8 mouse cellular contexts compared by ENCODE assay signal in genomic region chr5:123141555-123142160, GRCm38 (mm10). TPM values are rescaled to one million over a fixed set of nuclear protein-coding genes. Genes with fewer than 3 reads are reported as not detected.
DNase-seq lines count a peak whose midpoint lies in the region; ATAC-seq and TF ChIP-seq lines count a peak whose summit lies in the region.

No protein-coding gene starts in this region.

- peak overlapping the region; percentile 96 for H3K4me2 ChIP-seq in hindbrain, embryonic 16.5 days (ENCODE audit: low read length)
- H3K4me2 ChIP-seq in neural tube, embryonic 15.5 days, result peak overlapping the region; percentile 98

- H3K27me3 ChIP-seq in hindbrain, embryonic 16.5 days (replicated peaks; ENCODE audit: control insufficient read depth, insufficient read depth, low read length), result no peaks in the 10 kb centered on the region
- H3K27me3 ChIP-seq in neural tube, embryonic 15.5 days (replicated peaks), result no peaks in the 10 kb centered on the region

- peaks cover 4% of the 10 kb centered on the region for H3K36me3 ChIP-seq in hindbrain, embryonic 16.5 days (ENCODE audit: control insufficient read depth, insufficient read depth, low read length)
- H3K36me3 ChIP-seq in neural tube, embryonic 15.5 days, result peaks cover 5% of the 10 kb centered on the region

- under 1% methylated on average over 36 of the region's 38 CpGs for WGBS in hindbrain, embryonic 16.5 days
- WGBS in lung, adult 2 months, result under 1% methylated on average over 37 of the region's 38 CpGs
- 1% methylated on average over 35 of the region's 38 CpGs for WGBS in neural tube, embryonic 15.5 days

- ATAC-seq in erythroid progenitor cell, adult 5-6 weeks (replicated peaks; ENCODE audit: low FRiP score, poor library complexity, severe bottlenecking), result 0 out of 2 replicates have a peak, but pooled peaks have one; percentile 4
- ATAC-seq in hindbrain, embryonic 16.5 days, result peak; percentile 21
- peak; percentile 51 for ATAC-seq in neural tube, embryonic 15.5 days (ENCODE audit: low FRiP score)

- peak; percentile 11; the same call in 1 of the 2 replicates for TF ChIP-seq POLR2A in lung, adult 2 months (IDR thresholded peaks at IDR 0.05; ENCODE audit: borderline replicate concordance, extremely low read depth, low read depth, low read length)

- H3K4me1 ChIP-seq in hindbrain, embryonic 16.5 days (ENCODE audit: control insufficient read depth, insufficient read depth, low read depth, low read length), result peaks cover 35% of the 10 kb centered on the region
- peaks cover 12% of the 10 kb centered on the region for H3K4me1 ChIP-seq in lung, adult 2 months (ENCODE audit: control insufficient read depth, insufficient read depth, low read length)
- H3K4me1 ChIP-seq in neural tube, embryonic 15.5 days, result peaks cover 45% of the 10 kb centered on the region

- peak overlapping the region; percentile 100 for H3K9ac ChIP-seq in hindbrain, embryonic 16.5 days (ENCODE audit: low read depth, low read length)
- H3K9ac ChIP-seq in neural tube, embryonic 15.5 days (replicated peaks), result peak overlapping the region; percentile 100

- H3K9me3 ChIP-seq in hindbrain, embryonic 16.5 days (ENCODE audit: control insufficient read depth, low read length), result no peaks in the 10 kb centered on the region
- no peaks in the 10 kb centered on the region for H3K9me3 ChIP-seq in neural tube, embryonic 15.5 days (replicated peaks)

- peak overlapping the region; percentile 91 for H3K4me3 ChIP-seq in hindbrain, embryonic 16.5 days (ENCODE audit: low read length)
- peak overlapping the region; percentile 66 for H3K4me3 ChIP-seq in lung, adult 2 months (replicated peaks; ENCODE audit: extremely low read depth, low read depth, low read length)
- H3K4me3 ChIP-seq in neural tube, embryonic 15.5 days (replicated peaks), result peak overlapping the region; percentile 85

- no peak for TF ChIP-seq CTCF in lung, adult 2 months (IDR thresholded peaks at IDR 0.05; ENCODE audit: insufficient read depth, low read length)

- DNase-seq in ovary, postnatal 10 days (ENCODE audit: low spot score), result peak; percentile 44
- DNase-seq in ovary, adult 18-20 months (ENCODE audit: low spot score), result no peak
- peak; percentile 68 to 77 for DNase-seq in adrenal gland, postnatal 36 days
- DNase-seq in lung, adult 2 months, result peak; percentile 78
- DNase-seq in T-cell, adult 2 months (ENCODE audit: low spot score), result no peak

- peak overlapping the region; percentile 99 for H3K27ac ChIP-seq in hindbrain, embryonic 16.5 days (ENCODE audit: low read depth, low read length)
- peak overlapping the region; percentile 99 for H3K27ac ChIP-seq in neural tube, embryonic 15.5 days (replicated peaks)

RNA-seq across cellular contexts. Expression of gene Setd1b, which starts 0.3 kb away (rescaled TPM):
- total RNA-seq in adrenal gland, postnatal 36 days (2021), result 10 to 100 TPM; 24.9 to 26.0 TPM
- total RNA-seq in erythroid progenitor cell, adult 5-6 weeks (2015; ENCODE audit: low replicate concordance), result 29.8 and 41.8 TPM in 2 replicates
- total RNA-seq in erythroid progenitor cell, adult 5-6 weeks (2017; ENCODE audit: low replicate concordance), result 20.2 and 23.0 TPM in 2 replicates
- 9.5 and 9.8 TPM in 2 replicates for polyA plus RNA-seq in hindbrain, embryonic 16.5 days (2015; fragmentation: Nextera tagmentation; extraction: Ambion mirVana)
- polyA plus RNA-seq in lung, adult 2 months (2012; rRNA removed), result 12.9 and 15.2 TPM in 2 replicates
- 10.5 and 11.2 TPM in 2 replicates for polyA plus RNA-seq in neural tube, embryonic 15.5 days (2015; fragmentation: Nextera tagmentation; extraction: Ambion mirVana)

RNA-seq across cellular contexts. Expression of gene Rhof, which starts 9.2 kb away (rescaled TPM):
- 1 to 10 TPM; 1.2 to 1.4 TPM for total RNA-seq in adrenal gland, postnatal 36 days (2021)
- 1.7 and 3.2 TPM in 2 replicates for total RNA-seq in erythroid progenitor cell, adult 5-6 weeks (2015; ENCODE audit: low replicate concordance)
- total RNA-seq in erythroid progenitor cell, adult 5-6 weeks (2017; ENCODE audit: low replicate concordance), result 1.4 and 7.7 TPM in 2 replicates
- polyA plus RNA-seq in hindbrain, embryonic 16.5 days (2015; fragmentation: Nextera tagmentation; extraction: Ambion mirVana), result 26.6 and 29.7 TPM in 2 replicates
- 10.0 and 10.8 TPM in 2 replicates for polyA plus RNA-seq in lung, adult 2 months (2012; rRNA removed)
- 19.2 and 20.9 TPM in 2 replicates for polyA plus RNA-seq in neural tube, embryonic 15.5 days (2015; fragmentation: Nextera tagmentation; extraction: Ambion mirVana)

RNA-seq across cellular contexts. Expression of gene Psmd9, which starts 27.6 kb away (rescaled TPM):
- total RNA-seq in adrenal gland, postnatal 36 days (2021), result 10 to 100 TPM; 23.4 to 31.5 TPM
- 27.2 and 48.7 TPM in 2 replicates for total RNA-seq in erythroid progenitor cell, adult 5-6 weeks (2015; ENCODE audit: low replicate concordance)
- total RNA-seq in erythroid progenitor cell, adult 5-6 weeks (2017; ENCODE audit: low replicate concordance), result 52.2 and 63.8 TPM in 2 replicates
- polyA plus RNA-seq in hindbrain, embryonic 16.5 days (2015; fragmentation: Nextera tagmentation; extraction: Ambion mirVana), result 77.2 and 89.4 TPM in 2 replicates
- polyA plus RNA-seq in lung, adult 2 months (2012; rRNA removed), result 19.3 and 21.5 TPM in 2 replicates
- polyA plus RNA-seq in neural tube, embryonic 15.5 days (2015; fragmentation: Nextera tagmentation; extraction: Ambion mirVana), result 79.5 and 81.1 TPM in 2 replicates

RNA-seq across cellular contexts. Expression of gene Hpd, which starts 40.9 kb away (rescaled TPM):
- 1 to 10 TPM; 1.6 to 2.4 TPM for total RNA-seq in adrenal gland, postnatal 36 days (2021)
- not detected in 2 replicates for total RNA-seq in erythroid progenitor cell, adult 5-6 weeks (2015; ENCODE audit: low replicate concordance)
- not detected in 2 replicates for total RNA-seq in erythroid progenitor cell, adult 5-6 weeks (2017; ENCODE audit: low replicate concordance)
- polyA plus RNA-seq in hindbrain, embryonic 16.5 days (2015; fragmentation: Nextera tagmentation; extraction: Ambion mirVana), result not detected in 2 replicates
- 1.4 and 2.2 TPM in 2 replicates for polyA plus RNA-seq in lung, adult 2 months (2012; rRNA removed)
- 0.50 TPM in 1 of 2 replicates, not detected in the other for polyA plus RNA-seq in neural tube, embryonic 15.5 days (2015; fragmentation: Nextera tagmentation; extraction: Ambion mirVana)

Comparison
In these comparisons a context has a peak if more than half of its experiments do, and no peak if none do; other contexts are left out.
1. DNase-seq: peak in ovary, postnatal 10 days (single experiment), adrenal gland, postnatal 36 days (2 of 2) and lung, adult 2 months (single experiment); none in ovary, adult 18-20 months (single experiment) and T-cell, adult 2 months (single experiment).
2. Peak in every context shown above with its lines, with median percentiles within 50 percentile points of each other: ATAC-seq and H3K4me3 ChIP-seq.